Mouse (Mus musculus) embryonic facial prominence, embryonic 12.5 days (tissue): ENCODE results near the gene Ubr2. TPM values are rescaled to one million over a fixed set of nuclear protein-coding genes. Genes with fewer than 3 reads are reported as not detected.

Experiments used
- ATAC-seq: fragments of 200-750 bp; cut with Nextera tagmentation; 2 replicates; pipeline ENCODE4 v1.8.0; 2017; ENCODE audit not compliant: insufficient number of reproducible peaks, insufficient read depth, low FRiP score, low TSS enrichment
- H3K27ac ChIP-seq: fragments of 300-500 bp; sonication (generic); 2 replicates; pipeline ENCODE4 v1.5.1; 2016; ENCODE audit warnings: mild to moderate bottlenecking
- H3K27me3 ChIP-seq: fragments of 300-500 bp; sonication (generic); 2 replicates; pipeline ENCODE4 v1.6.1; 2016; ENCODE audit warnings: mild to moderate bottlenecking, moderate library complexity
- H3K36me3 ChIP-seq: fragments of 300-500 bp; sonication (generic); 2 replicates; pipeline ENCODE4 v1.6.1; 2016; ENCODE audit warnings: mild to moderate bottlenecking
- H3K4me1 ChIP-seq: fragments of 300-500 bp; sonication (generic); 2 replicates; pipeline ENCODE4 v1.6.1; 2016
- H3K4me2 ChIP-seq: fragments of 300-500 bp; sonication (generic); replicated peaks from 2 replicates; pipeline ENCODE4 v1.6.1; 2016; ENCODE audit warnings: mild to moderate bottlenecking, moderate library complexity
- H3K4me3 ChIP-seq: fragments of 300-500 bp; sonication (generic); 2 replicates; pipeline ENCODE4 v1.5.1; 2016; ENCODE audit warnings: mild to moderate bottlenecking
- H3K9ac ChIP-seq: fragments of 300-500 bp; sonication (generic); 2 replicates; pipeline ENCODE4 v1.6.1; 2016; ENCODE audit warnings: mild to moderate bottlenecking, moderate library complexity
- H3K9me3 ChIP-seq: fragments of 300-500 bp; sonication (generic); 2 replicates; pipeline ENCODE4 v1.6.1; 2016; ENCODE audit warnings: mild to moderate bottlenecking, moderate library complexity
- WGBS: fragments of 180-500 bp; shearing (Covaris S2); methylation state at CpG from one replicate; pipeline ENCODE4 v1.1.7; 2016; 5-methylcytosine and 5-hydroxymethylcytosine counted together
- polyA plus RNA-seq: library from polyadenylated mRNA; unstranded; fragments of >200 nt; fragmentation: Nextera tagmentation; extraction: Ambion mirVana; gene quantifications from 2 replicates; pipeline ENCODE4 v1.2.1, GENCODE M21; 2016

Gene Ubr2
- polyA plus RNA-seq, 1 experiment from 2014 or later: 21.1 TPM

GRCm38 (mm10) chr17:47024805-47025204 lies 14.4 kb upstream of the Ubr2 start:
- no peaks in the 10 kb centered on the region for H3K4me1 ChIP-seq
- H3K9me3 ChIP-seq: no peaks in the 10 kb centered on the region
- H3K4me2 ChIP-seq: no peak overlapping the region
- no peak overlapping the region for H3K9ac ChIP-seq
- no peaks in the 10 kb centered on the region for H3K27me3 ChIP-seq
- H3K4me3 ChIP-seq: no peak overlapping the region
- no peak overlapping the region for H3K27ac ChIP-seq
- WGBS: 77% methylated on average over 1 of the region's 1 CpGs
- no peak for ATAC-seq
- H3K36me3 ChIP-seq: no peaks in the 10 kb centered on the region

- Histone ChIP-seq H3K27me3 (no peaks in the 10 kb centered on the region), H3K27ac (no peak overlapping the region), H3K9me3 (no peaks in the 10 kb centered on the region), H3K4me1 (no peaks in the 10 kb centered on the region), H3K36me3 (no peaks in the 10 kb centered on the region), H3K4me3 (no peak overlapping the region), H3K4me2 (no peak overlapping the region), H3K9ac (no peak overlapping the region)
- ATAC-seq: no peak
- WGBS: 71% methylated on average over 1 of the region's 1 CpGs
Measured at GRCm38 (mm10) chr17:47023369-47023768, 13.0 kb upstream of the Ubr2 start.

GRCm38 (mm10) chr17:47012896-47013295 lies 2.5 kb upstream of the Ubr2 start:
- H3K36me3 ChIP-seq: no peaks in the 10 kb centered on the region
- peaks cover 7% of the 10 kb centered on the region for H3K4me1 ChIP-seq
- no peaks in the 10 kb centered on the region for H3K9me3 ChIP-seq
- no peak overlapping the region for H3K4me2 ChIP-seq
- H3K27me3 ChIP-seq: no peaks in the 10 kb centered on the region
- H3K9ac ChIP-seq: no peak overlapping the region
- 37% methylated on average over 11 of the region's 11 CpGs for WGBS
- no peak overlapping the region for H3K27ac ChIP-seq
- ATAC-seq: no peak
- H3K4me3 ChIP-seq: no peak overlapping the region

- H3K27ac ChIP-seq: no peak overlapping the region
- no peak overlapping the region for H3K9ac ChIP-seq
- no peaks in the 10 kb centered on the region for H3K27me3 ChIP-seq
- H3K4me2 ChIP-seq: no peak overlapping the region
- 89% methylated on average over 1 of the region's 1 CpGs for WGBS
- H3K9me3 ChIP-seq: no peaks in the 10 kb centered on the region
- ATAC-seq: no peak
- H3K36me3 ChIP-seq: no peaks in the 10 kb centered on the region
- H3K4me1 ChIP-seq: peaks cover 12% of the 10 kb centered on the region
- H3K4me3 ChIP-seq: no peak overlapping the region
Measured at GRCm38 (mm10) chr17:47011661-47012043, 1.3 kb upstream of the Ubr2 start.

DNA sequence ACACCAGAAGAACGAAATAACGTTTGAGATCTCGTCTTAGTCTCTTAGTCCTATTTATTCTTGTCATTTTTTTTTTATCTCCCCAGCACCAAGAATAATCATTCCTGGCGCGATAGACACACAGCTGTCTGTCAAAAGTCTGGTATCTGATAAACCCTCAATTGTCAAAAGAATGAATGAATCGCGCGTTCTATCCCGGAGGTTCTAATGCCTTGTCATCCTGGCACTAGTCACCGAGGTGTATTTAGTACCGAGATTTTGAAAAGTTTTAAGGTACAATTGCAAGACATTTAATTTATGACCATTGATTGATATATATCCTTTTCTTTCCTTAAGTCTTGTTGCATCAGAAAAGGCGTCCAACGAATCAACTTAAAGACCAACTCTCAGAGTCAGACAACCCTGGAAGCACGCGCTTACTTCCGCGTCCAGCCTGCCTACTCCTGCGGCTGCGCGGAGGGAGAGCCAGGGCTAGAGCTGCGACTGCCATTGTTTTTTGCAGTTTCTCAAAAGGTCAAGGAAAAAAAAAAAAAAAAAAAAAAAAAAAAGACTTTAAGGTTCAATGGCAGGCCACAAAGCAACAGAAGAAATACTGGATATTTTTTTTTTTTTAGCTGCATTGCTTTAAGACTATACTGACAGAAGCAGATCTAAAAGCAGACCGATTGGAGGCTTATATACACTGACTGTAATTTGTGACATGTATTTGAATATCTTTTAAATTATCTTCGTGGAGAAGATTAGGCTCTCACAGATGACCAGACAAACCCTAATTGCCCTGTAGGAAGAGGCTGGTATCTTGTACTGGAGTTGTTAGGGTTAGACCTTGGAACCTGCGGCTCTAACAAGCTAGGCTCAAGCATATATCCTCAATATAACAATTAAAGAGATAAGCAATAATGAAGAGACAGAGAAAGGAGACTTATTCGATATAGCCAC lies 635 bp upstream of the Ubr2 start:
- H3K4me1 ChIP-seq: peaks cover 13% of the 10 kb centered on the region
- no peak for ATAC-seq
- peak overlapping the region; percentile 60 for H3K4me2 ChIP-seq
- no peaks in the 10 kb centered on the region for H3K27me3 ChIP-seq
- no peak overlapping the region for H3K27ac ChIP-seq
- no peak overlapping the region for H3K9ac ChIP-seq
- H3K9me3 ChIP-seq: no peaks in the 10 kb centered on the region
- 12% methylated on average over 25 of the region's 25 CpGs for WGBS
- H3K4me3 ChIP-seq: peak overlapping the region; percentile 96
- no peaks in the 10 kb centered on the region for H3K36me3 ChIP-seq

GRCm38 (mm10) chr17:47009546-47009897 lies 834 bp downstream of the Ubr2 start:
- Histone ChIP-seq H3K27me3 (no peaks in the 10 kb centered on the region), H3K9ac (peak overlapping the region; percentile 88), H3K27ac (peak overlapping the region; percentile 93), H3K9me3 (no peaks in the 10 kb centered on the region), H3K36me3 (no peaks in the 10 kb centered on the region), H3K4me3 (peak overlapping the region; percentile 96), H3K4me1 (peaks cover 13% of the 10 kb centered on the region), H3K4me2 (peak overlapping the region; percentile 60)
- 0 out of 2 replicates have a peak, but pooled peaks have one; percentile 4 for ATAC-seq
- WGBS: 2% methylated on average over 13 of the region's 13 CpGs

DNA sequence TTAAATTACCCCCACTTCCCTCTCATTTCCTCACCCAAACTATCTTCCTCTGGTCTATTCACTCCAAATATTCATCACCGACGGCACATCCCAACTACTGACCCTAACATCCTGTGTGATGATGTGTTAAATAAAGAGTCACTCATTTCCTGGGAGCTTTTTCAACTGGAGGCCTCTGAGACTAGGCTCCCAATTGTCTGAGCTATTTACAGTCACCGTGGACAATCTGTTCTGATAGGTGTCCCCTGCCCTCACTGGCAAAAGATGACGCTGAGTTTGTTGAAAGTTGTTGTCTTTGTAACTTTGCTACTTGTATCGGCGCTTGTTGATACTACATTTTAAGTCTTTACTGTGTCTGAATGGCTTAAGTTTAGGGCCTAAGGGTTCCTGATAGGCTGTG lies 1.3 kb downstream of the Ubr2 start:
- H3K27me3 ChIP-seq: no peaks in the 10 kb centered on the region
- H3K4me2 ChIP-seq: peak overlapping the region; percentile 60
- no peaks in the 10 kb centered on the region for H3K9me3 ChIP-seq
- 20% methylated on average over 6 of the region's 6 CpGs for WGBS
- ATAC-seq: no peak
- H3K36me3 ChIP-seq: no peaks in the 10 kb centered on the region
- H3K4me1 ChIP-seq: peaks cover 13% of the 10 kb centered on the region
- H3K27ac ChIP-seq: no peak overlapping the region
- H3K4me3 ChIP-seq: peak overlapping the region; percentile 96
- H3K9ac ChIP-seq: peak overlapping the region; percentile 88

DNA sequence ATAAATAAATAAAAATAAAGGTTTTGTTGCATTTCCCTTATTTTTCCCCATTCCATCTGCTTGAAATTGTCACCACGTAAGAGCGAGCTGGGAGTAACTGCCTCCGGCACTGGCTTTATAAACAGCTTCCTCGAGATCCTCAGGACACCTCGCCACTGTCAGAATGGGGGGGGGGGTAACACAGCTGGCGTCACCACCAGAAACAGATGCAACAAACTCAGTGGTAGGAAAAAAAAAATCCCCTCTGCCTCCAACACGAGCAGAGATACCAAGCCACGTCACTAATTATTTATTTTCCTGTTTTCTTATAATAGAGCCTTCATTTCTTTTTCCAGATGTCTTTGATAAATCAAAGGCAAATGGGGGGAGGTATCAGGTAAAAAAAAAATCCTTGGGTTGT lies 1.9 kb downstream of the Ubr2 start:
- peak overlapping the region; percentile 96; the same call in 1 of the 2 replicates for H3K4me3 ChIP-seq
- H3K4me1 ChIP-seq: peaks cover 13% of the 10 kb centered on the region
- H3K9me3 ChIP-seq: no peaks in the 10 kb centered on the region
- peak overlapping the region; percentile 60 for H3K4me2 ChIP-seq
- no peak overlapping the region for H3K27ac ChIP-seq
- peak overlapping the region; percentile 88; the same call in 1 of the 2 replicates for H3K9ac ChIP-seq
- no peaks in the 10 kb centered on the region for H3K27me3 ChIP-seq
- ATAC-seq: no peak
- 44% methylated on average over 8 of the region's 8 CpGs for WGBS
- no peaks in the 10 kb centered on the region for H3K36me3 ChIP-seq

DNA sequence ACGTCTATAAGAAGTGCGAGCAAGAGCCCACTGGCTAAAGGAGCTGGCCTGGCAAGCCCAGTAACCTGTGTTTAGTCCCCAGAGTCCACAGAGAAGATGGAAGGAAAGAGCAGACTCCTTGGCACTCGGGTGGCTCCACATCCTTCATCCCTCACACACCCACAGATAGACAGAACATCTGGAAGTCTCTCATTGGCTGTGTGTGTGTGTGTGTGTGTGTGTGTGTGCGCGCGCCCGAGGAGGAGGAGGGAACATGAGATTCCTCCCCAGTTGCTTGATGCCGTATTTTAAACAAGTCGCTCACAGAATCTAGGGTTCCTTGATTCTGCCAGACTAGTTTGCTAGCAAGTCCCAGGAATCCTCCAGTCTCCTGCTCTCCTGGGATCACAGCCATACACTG lies 3.6 kb downstream of the Ubr2 start:
- no peak overlapping the region for H3K9ac ChIP-seq
- no peak overlapping the region for H3K4me3 ChIP-seq
- 85% methylated on average over 9 of the region's 9 CpGs for WGBS
- H3K9me3 ChIP-seq: no peaks in the 10 kb centered on the region
- H3K27ac ChIP-seq: no peak overlapping the region
- ATAC-seq: no peak
- no peaks in the 10 kb centered on the region for H3K36me3 ChIP-seq
- peaks cover 13% of the 10 kb centered on the region for H3K4me1 ChIP-seq
- H3K27me3 ChIP-seq: no peaks in the 10 kb centered on the region
- H3K4me2 ChIP-seq: no peak overlapping the region

GRCm38 (mm10) chr17:47005741-47006405 lies 4.5 kb downstream of the Ubr2 start:
- ATAC-seq: no peak
- Histone ChIP-seq H3K36me3 (no peaks in the 10 kb centered on the region), H3K9me3 (no peaks in the 10 kb centered on the region), H3K27ac (no peak overlapping the region), H3K4me2 (no peak overlapping the region), H3K4me1 (peaks cover 13% of the 10 kb centered on the region), H3K27me3 (no peaks in the 10 kb centered on the region), H3K9ac (no peak overlapping the region), H3K4me3 (no peak overlapping the region)
- 76% methylated on average over 7 of the region's 7 CpGs for WGBS

DNA sequence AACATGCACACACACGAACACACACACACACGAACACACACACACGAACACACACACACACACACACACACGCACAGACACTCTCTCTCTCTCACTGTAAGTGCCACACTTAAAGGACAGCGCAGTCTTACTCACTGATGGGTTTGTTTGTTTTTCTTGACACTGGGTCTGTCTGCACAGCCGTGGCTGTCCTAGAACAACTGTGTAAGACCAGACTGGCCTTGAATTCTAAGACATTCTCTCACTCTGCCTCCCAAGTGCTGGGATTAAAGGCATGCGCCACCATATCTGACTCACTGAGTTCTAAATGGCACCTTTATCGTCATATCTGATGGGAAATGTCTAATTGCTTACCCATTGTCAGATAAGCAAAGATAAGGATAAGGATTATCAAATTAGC lies 7.1 kb downstream of the Ubr2 start:
- ATAC-seq: no peak
- Histone ChIP-seq H3K36me3 (peaks cover 22% of the 10 kb centered on the region), H3K4me1 (peaks cover 6% of the 10 kb centered on the region; the same call in 1 of the 2 replicates)

DNA sequence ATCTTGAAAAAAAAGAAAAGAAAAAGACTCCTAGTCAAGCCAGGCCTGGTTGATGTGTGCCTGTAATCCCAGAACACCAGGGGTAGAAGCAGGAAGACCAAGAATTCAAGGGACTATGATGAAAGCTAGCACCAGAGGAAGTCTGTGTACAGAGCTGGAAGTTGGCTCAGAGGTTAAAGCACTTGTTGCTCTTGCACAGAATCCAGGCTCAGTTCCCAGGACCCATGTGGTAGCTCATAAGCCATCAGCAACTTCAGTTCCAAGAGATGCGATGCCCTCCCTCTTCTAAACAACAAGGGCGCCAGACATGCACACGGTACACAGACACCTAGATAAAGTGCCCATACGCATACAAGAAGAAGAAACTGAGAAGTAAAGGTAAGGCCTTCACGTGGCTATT lies 8.0 kb downstream of the Ubr2 start:
- no peaks in the 10 kb centered on the region for H3K9me3 ChIP-seq
- no peak overlapping the region for H3K9ac ChIP-seq
- no peak for ATAC-seq
- H3K36me3 ChIP-seq: peaks cover 31% of the 10 kb centered on the region
- H3K27ac ChIP-seq: no peak overlapping the region
- no peak overlapping the region for H3K4me2 ChIP-seq
- 93% methylated on average over 5 of the region's 5 CpGs for WGBS
- H3K27me3 ChIP-seq: no peaks in the 10 kb centered on the region
- peaks cover 6% of the 10 kb centered on the region; the same call in 1 of the 2 replicates for H3K4me1 ChIP-seq
- H3K4me3 ChIP-seq: no peak overlapping the region

More for the DNA sequence above, 7.1 kb downstream of the Ubr2 start:
- no peaks in the 10 kb centered on the region for H3K27me3 ChIP-seq
- no peak overlapping the region for H3K9ac ChIP-seq
- no peak overlapping the region for H3K4me2 ChIP-seq
- no peaks in the 10 kb centered on the region for H3K9me3 ChIP-seq
- 79% methylated on average over 8 of the region's 8 CpGs for WGBS
- no peak overlapping the region for H3K27ac ChIP-seq
- no peak overlapping the region for H3K4me3 ChIP-seq
